Mouse (Mus musculus) Patski (cell line): ENCODE measurements around the gene Unc80. TPM values are rescaled to one million over a fixed set of nuclear protein-coding genes. Genes with fewer than 3 reads are reported as not detected.

Source experiments
- ATAC-seq: fragments of 100-300 bp; one replicate; pipeline ENCODE4 v1.8.0; 2021
- CTCF ChIA-PET: fragments of 350-600 bp; sonication (Branson Sonifier 250); formaldehyde crosslinking; loops from one replicate; lab custom pipeline; 2022; ENCODE audit warnings: inconsistent platforms; lab: Charles Lee
- POLR2A ChIA-PET: fragments of 350-600 bp; sonication (Branson Sonifier 250); formaldehyde crosslinking; loops from one replicate; lab custom pipeline; 2022; ENCODE audit warnings: antibody characterized with exemption, inconsistent platforms; lab: Charles Lee
- DNase-seq: peaks from one replicate; pipeline ENCODE4 v3.0.0-alpha.2; 2011; ENCODE audit warnings: low read depth, low spot score
- H3K27me3 ChIP-seq: fragments of 371-371 bp; one replicate; pipeline ENCODE4 v1.5.1; 2021
- CTCF ChIP-seq: fragments of 100-300 bp; IDR thresholded peaks from one replicate; pipeline ENCODE4 v1.5.1; 2021
- in situ Hi-C: fragments of 300-500 bp; cut with MboI; formaldehyde crosslinking; loops from 3 replicates; pipeline ENCODE4 v1.11.1; 2018; ENCODE audit warnings: low pct_unique_long_range_greater_than_20kb, mixed read lengths
- polyA plus RNA-seq: library from polyadenylated mRNA; unstranded; gene quantifications from one replicate; pipeline ENCODE4 v1.2.3, GENCODE M21; 2021

The Unc80 gene
- polyA plus RNA-seq, 1 experiment from 2014 or later, result not detected

GRCm38 (mm10) chr1:66482751-66483150 is 14.6 kb downstream of the Unc80 start:
- TF ChIP-seq CTCF, result no peak
- POLR2A ChIA-PET, result no interaction called here
- CTCF ChIA-PET, result no interaction called here
- ATAC-seq (no peak), DNase-seq (no peak)
- peaks cover 6% of the 10 kb centered on the region for H3K27me3 ChIP-seq
- in situ Hi-C loops, result no loop called here

GRCm38 (mm10) chr1:66493064-66493463 is 24.9 kb downstream of the Unc80 start:
- no peak for ATAC-seq
- no peak for TF ChIP-seq CTCF
- in situ Hi-C loops, result no loop called here
- ChIA-PET POLR2A (no interaction called here), CTCF (no interaction called here)
- DNase-seq, result no peak
- H3K27me3 ChIP-seq, result peaks cover 5% of the 10 kb centered on the region

GRCm38 (mm10) chr1:66495310-66496012 is 27.3 kb downstream of the Unc80 start:
- ChIA-PET CTCF (no interaction called here), POLR2A (no interaction called here)
- in situ Hi-C loops, result no loop called here
- DNase-seq, result no peak
- no peak for ATAC-seq
- peaks cover 5% of the 10 kb centered on the region for H3K27me3 ChIP-seq
- TF ChIP-seq CTCF, result no peak

GRCm38 (mm10) chr1:66550812-66551211 is 82.6 kb downstream of the Unc80 start:
- CTCF ChIA-PET, result no interaction called here
- ATAC-seq, result no peak
- TF ChIP-seq CTCF, result no peak
- H3K27me3 ChIP-seq, result peaks cover 6% of the 10 kb centered on the region
- no peak for DNase-seq
- in situ Hi-C loops, result no loop called here
- POLR2A ChIA-PET, result no interaction called here

GRCm38 (mm10) chr1:66552396-66552966 is 84.3 kb downstream of the Unc80 start:
- ATAC-seq (no peak), DNase-seq (no peak)
- in situ Hi-C loops, result no loop called here
- CTCF ChIA-PET, result interaction anchor here (1.3 kb wide), 1 partner anchor 22 kb away, joined by 3 read pairs; no protein-coding TSS in a partner anchor
- POLR2A ChIA-PET, result no interaction called here
- H3K27me3 ChIP-seq, result peaks cover 9% of the 10 kb centered on the region
- no peak for TF ChIP-seq CTCF

- H3K27me3 ChIP-seq, result no peaks in the 10 kb centered on the region
- in situ Hi-C loops, result no loop called here
- ATAC-seq (no peak), DNase-seq (no peak)
- TF ChIP-seq CTCF, result no peak
- ChIA-PET POLR2A (no interaction called here), CTCF (no interaction called here)
These were observed 93.6 kb downstream of the Unc80 start for GRCm38 (mm10) chr1:66561636-66562270.

- no peak for TF ChIP-seq CTCF
- in situ Hi-C loops, result no loop called here
- ATAC-seq (no peak), DNase-seq (no peak)
- CTCF ChIA-PET, result no interaction called here
- POLR2A ChIA-PET, result no interaction called here
- H3K27me3 ChIP-seq, result no peaks in the 10 kb centered on the region
These were observed 94.2 kb downstream of the Unc80 start for GRCm38 (mm10) chr1:66562332-66562731.

GRCm38 (mm10) chr1:66569736-66570135 is 101.6 kb downstream of the Unc80 start:
- ChIA-PET POLR2A (no interaction called here), CTCF (interaction anchor here (1.4 kb wide), 1 partner anchor 16 kb away, joined by 3 read pairs; no protein-coding TSS in a partner anchor)
- TF ChIP-seq CTCF, result no peak
- H3K27me3 ChIP-seq, result peaks cover 3% of the 10 kb centered on the region
- in situ Hi-C loops, result no loop called here
- ATAC-seq (no peak), DNase-seq (no peak)

- peaks cover 24% of the 10 kb centered on the region for H3K27me3 ChIP-seq
- in situ Hi-C loops, result no loop called here
- ChIA-PET CTCF (no interaction called here), POLR2A (no interaction called here)
- TF ChIP-seq CTCF, result no peak
- ATAC-seq, result no peak
- DNase-seq, result no peak
These were observed 129.1 kb downstream of the Unc80 start for GRCm38 (mm10) chr1:66597163-66597788.

GRCm38 (mm10) chr1:66608304-66608703 is 140.1 kb downstream of the Unc80 start:
- no peak for ATAC-seq
- DNase-seq, result no peak

GRCm38 (mm10) chr1:66617188-66617587 is 149.0 kb downstream of the Unc80 start:
- no peak for ATAC-seq
- POLR2A ChIA-PET, result no interaction called here
- CTCF ChIA-PET, result no interaction called here
- H3K27me3 ChIP-seq, result peaks cover 8% of the 10 kb centered on the region
- in situ Hi-C loops, result no loop called here
- TF ChIP-seq CTCF, result no peak
- no peak for DNase-seq

More at GRCm38 (mm10) chr1:66608304-66608703, 140.1 kb downstream of the Unc80 start:
- POLR2A ChIA-PET, result no interaction called here
- H3K27me3 ChIP-seq, result peaks cover 12% of the 10 kb centered on the region
- in situ Hi-C loops, result no loop called here
- TF ChIP-seq CTCF, result no peak
- CTCF ChIA-PET, result no interaction called here
